Comparison of ENCODE assay signal across 25 mouse cellular contexts in the genomic region with DNA sequence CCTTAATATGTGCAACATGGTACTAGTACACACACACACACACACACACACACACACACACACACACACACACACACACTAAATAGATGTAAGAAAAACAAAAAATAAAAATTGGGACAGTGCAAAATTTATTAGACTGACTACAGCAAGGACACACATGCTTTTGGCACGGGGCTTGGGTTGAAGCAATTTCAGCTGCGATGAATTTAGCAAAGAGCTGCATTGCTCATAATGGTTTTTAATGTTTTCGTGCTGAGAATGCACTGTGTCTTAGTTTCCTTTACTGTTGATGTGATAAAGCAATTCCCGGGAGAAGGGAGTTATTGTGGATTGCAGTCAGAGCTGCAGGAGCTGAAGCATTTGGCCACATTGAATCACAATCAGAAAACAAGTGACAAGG. TPM values are rescaled to one million over a fixed set of nuclear protein-coding genes. Genes with fewer than 3 reads are reported as not detected.
DNase-seq lines count a peak whose midpoint lies in the region; ATAC-seq and TF ChIP-seq lines count a peak whose summit lies in the region.
"Had no signal": no experiment of that assay in that cellular context is flagged by ENCODE, and none has a peak within 500 bp of the region (broad histone marks: within the 10 kb centered on the region; RNA-seq: fewer than 3 reads in every experiment).

No protein-coding gene starts in this region.

- 85% methylated on average over 4 of the region's 4 CpGs for WGBS in hindbrain, postnatal 0 days
- 87% methylated on average over 4 of the region's 4 CpGs for WGBS in hindbrain, embryonic 14.5 days
- WGBS in liver, embryonic 12.5 days (ENCODE audit: insufficient replicate concordance): 77% methylated on average over 4 of the region's 4 CpGs

- DNase-seq in adrenal gland, adult (ENCODE audit: inconsistent age in 2 of 2, low spot score in 1 of 2): peak; percentile 67 to 85
- DNase-seq in adrenal gland, postnatal 4 days (ENCODE audit: low spot score in 2 of 2): no peak
- peak; percentile 6 for DNase-seq in hindbrain, postnatal 0 days (ENCODE audit: low spot score)
- no peak for DNase-seq in hindbrain, embryonic 14.5 days (ENCODE audit: low spot score)
- DNase-seq in layer of hippocampus, adult 2 months (ENCODE audit: low spot score in 2 of 2): no peak
- DNase-seq in layer of hippocampus, postnatal 36 days: no peak
- no peak for DNase-seq in thymus, postnatal 10 days (ENCODE audit: low spot score in 2 of 2)
- DNase-seq: cerebellum, adult 11 months; cerebellum, adult 9-10 months; cerebellum, postnatal 36 days; left cerebral cortex, postnatal 4 days; liver, embryonic 13.5 days; lung, adult 18-20 months; lung, postnatal 4 days; right cerebral cortex, postnatal 4 days; thymus, adult 2 months had no signal

- no peak for TF ChIP-seq CTCF in hindbrain, postnatal 0 days (IDR thresholded peaks at IDR 0.05; ENCODE audit: low read depth)
- no peak for TF ChIP-seq CTCF in layer of hippocampus, adult 2 months (conservative IDR thresholded peaks at IDR 0.05)

- no peak for ATAC-seq in hindbrain, postnatal 0 days
- ATAC-seq in hindbrain, embryonic 14.5 days (ENCODE audit: low FRiP score): no peak
- no peak for ATAC-seq in liver, embryonic 12.5 days
- ATAC-seq: forebrain, embryonic 14.5 days; intestine, embryonic 16.5 days; lung, postnatal 0 days had no signal

- no peaks in the 10 kb centered on the region for H3K4me1 ChIP-seq in hindbrain, postnatal 0 days (ENCODE audit: insufficient read depth, low read length)
- H3K4me1 ChIP-seq in hindbrain, embryonic 14.5 days (replicated peaks; ENCODE audit: control insufficient read depth, insufficient read depth, low read length): no peaks in the 10 kb centered on the region
- H3K4me1 ChIP-seq in liver, embryonic 12.5 days: peaks cover 11% of the 10 kb centered on the region; the same call in 1 of the 2 replicates
- H3K4me1 ChIP-seq: midbrain, embryonic 12.5 days; neural tube, embryonic 13.5 days had no signal

- no peak overlapping the region for H3K4me3 ChIP-seq in hindbrain, postnatal 0 days (ENCODE audit: low read length)
- no peak overlapping the region for H3K4me3 ChIP-seq in hindbrain, embryonic 14.5 days (replicated peaks; ENCODE audit: low read length)
- H3K4me3 ChIP-seq in layer of hippocampus, adult 2 months: no peak overlapping the region
- H3K4me3 ChIP-seq in liver, embryonic 12.5 days: no peak overlapping the region
- H3K4me3 ChIP-seq: liver, embryonic 13.5 days; megakaryocyte, embryonic 14.5 days; midbrain, embryonic 12.5 days; neural tube, embryonic 13.5 days had no signal

- no peaks in the 10 kb centered on the region for H3K36me3 ChIP-seq in hindbrain, postnatal 0 days (ENCODE audit: insufficient read depth, low read length)
- no peaks in the 10 kb centered on the region for H3K36me3 ChIP-seq in hindbrain, embryonic 14.5 days (replicated peaks; ENCODE audit: control insufficient read depth, insufficient read depth)
- H3K36me3 ChIP-seq in liver, embryonic 12.5 days: no peaks in the 10 kb centered on the region
- H3K36me3 ChIP-seq: G1E; liver, embryonic 13.5 days; midbrain, embryonic 12.5 days; neural tube, embryonic 13.5 days had no signal

- H3K27me3 ChIP-seq in hindbrain, postnatal 0 days (ENCODE audit: insufficient read depth, low read length): no peaks in the 10 kb centered on the region
- H3K27me3 ChIP-seq in hindbrain, embryonic 14.5 days (ENCODE audit: control insufficient read depth, insufficient read depth, low read length): no peaks in the 10 kb centered on the region
- H3K27me3 ChIP-seq in liver, embryonic 12.5 days (replicated peaks): no peaks in the 10 kb centered on the region
- H3K27me3 ChIP-seq: liver, embryonic 13.5 days; midbrain, embryonic 12.5 days; neural tube, embryonic 13.5 days had no signal

- no peak overlapping the region for H3K27ac ChIP-seq in hindbrain, postnatal 0 days
- H3K27ac ChIP-seq in hindbrain, embryonic 14.5 days: no peak overlapping the region
- peak overlapping the region; percentile 53; the same call in 1 of the 2 replicates for H3K27ac ChIP-seq in layer of hippocampus, adult 2 months
- no peak overlapping the region for H3K27ac ChIP-seq in liver, embryonic 12.5 days
- H3K27ac ChIP-seq: liver, embryonic 13.5 days; midbrain, embryonic 12.5 days; neural tube, embryonic 13.5 days; stomach, postnatal 0 days had no signal

- no peak overlapping the region for H3K4me2 ChIP-seq in hindbrain, postnatal 0 days (ENCODE audit: low read depth, low read length)
- no peak overlapping the region for H3K4me2 ChIP-seq in hindbrain, embryonic 14.5 days (replicated peaks)
- H3K4me2 ChIP-seq in liver, embryonic 12.5 days: no peak overlapping the region
- H3K4me2 ChIP-seq: liver, embryonic 13.5 days; midbrain, embryonic 12.5 days; neural tube, embryonic 13.5 days had no signal

- no peaks in the 10 kb centered on the region for H3K9me3 ChIP-seq in hindbrain, postnatal 0 days (ENCODE audit: low read length)
- H3K9me3 ChIP-seq in hindbrain, embryonic 14.5 days (ENCODE audit: control insufficient read depth, low read length): no peaks in the 10 kb centered on the region
- H3K9me3 ChIP-seq in liver, embryonic 12.5 days (replicated peaks): no peaks in the 10 kb centered on the region; the same call in 1 of the 2 replicates
- H3K9me3 ChIP-seq: G1E; liver, embryonic 13.5 days had no signal

- H3K9ac ChIP-seq in hindbrain, postnatal 0 days (replicated peaks; ENCODE audit: low read length): no peak overlapping the region
- H3K9ac ChIP-seq in hindbrain, embryonic 14.5 days: no peak overlapping the region
- no peak overlapping the region for H3K9ac ChIP-seq in liver, embryonic 12.5 days
- H3K9ac ChIP-seq: liver, embryonic 13.5 days; midbrain, embryonic 12.5 days; neural tube, embryonic 13.5 days had no signal

RNA-seq across cellular contexts. Expression of a gene that starts 27.0 kb away (rescaled TPM):
- total RNA-seq in adrenal gland, postnatal 4 days (2021): 10 to 100 TPM; 37.2 to 41.4 TPM
- total RNA-seq in hindbrain, postnatal 0 days (2014; rRNA removed): 21.2 and 27.5 TPM in 2 replicates
- 20.0 and 21.3 TPM in 2 replicates for polyA plus RNA-seq in hindbrain, postnatal 0 days (2015; fragmentation: Nextera tagmentation; extraction: Ambion mirVana)
- polyA plus RNA-seq in hindbrain, embryonic 14.5 days (2014; fragmentation: Nextera tagmentation; extraction: Ambion mirVana): 32.5 and 36.2 TPM in 2 replicates
- total RNA-seq in layer of hippocampus, adult 2 months (2021): 10 to 100 TPM; 28.3 to 32.7 TPM
- total RNA-seq in layer of hippocampus, postnatal 36 days (2021): 10 to 100 TPM; 32.2 to 33.8 TPM
- 39.8 TPM in 2 replicates for polyA plus RNA-seq in liver, embryonic 12.5 days (2016; fragmentation: Nextera tagmentation; extraction: Ambion mirVana)

RNA-seq across cellular contexts. Expression of a gene that starts 37.1 kb away (rescaled TPM):
- 10 to 100 TPM; 62.1 to 69.5 TPM for total RNA-seq in adrenal gland, postnatal 4 days (2021)
- total RNA-seq in hindbrain, postnatal 0 days (2014; rRNA removed): 0.86 and 2.1 TPM in 2 replicates
- 0.32 and 0.33 TPM in 2 replicates for polyA plus RNA-seq in hindbrain, postnatal 0 days (2015; fragmentation: Nextera tagmentation; extraction: Ambion mirVana)
- polyA plus RNA-seq in hindbrain, embryonic 14.5 days (2014; fragmentation: Nextera tagmentation; extraction: Ambion mirVana): 0.88 and 1.4 TPM in 2 replicates
- under 1 TPM; 0.27 to 0.38 TPM for total RNA-seq in layer of hippocampus, adult 2 months (2021)
- under 1 TPM; 0.61 to 0.72 TPM for total RNA-seq in layer of hippocampus, postnatal 36 days (2021)
- 1.7 and 1.9 TPM in 2 replicates for polyA plus RNA-seq in liver, embryonic 12.5 days (2016; fragmentation: Nextera tagmentation; extraction: Ambion mirVana)
- polyA plus RNA-seq: G1E had no signal

RNA-seq across cellular contexts. Expression of a gene that starts 56.9 kb away (rescaled TPM):
- total RNA-seq in adrenal gland, postnatal 4 days (2021): 10 to 100 TPM; 73.9 to 79.7 TPM
- total RNA-seq in hindbrain, postnatal 0 days (2014; rRNA removed): 20.4 and 20.9 TPM in 2 replicates
- polyA plus RNA-seq in hindbrain, postnatal 0 days (2015; fragmentation: Nextera tagmentation; extraction: Ambion mirVana): 12.2 and 12.7 TPM in 2 replicates
- 15.7 and 17.6 TPM in 2 replicates for polyA plus RNA-seq in hindbrain, embryonic 14.5 days (2014; fragmentation: Nextera tagmentation; extraction: Ambion mirVana)
- 100 to 1,000 TPM; 131 to 133 TPM for total RNA-seq in layer of hippocampus, adult 2 months (2021)
- 100 to 1,000 TPM; 136 to 137 TPM for total RNA-seq in layer of hippocampus, postnatal 36 days (2021)
- 14.3 and 14.4 TPM in 2 replicates for polyA plus RNA-seq in liver, embryonic 12.5 days (2016; fragmentation: Nextera tagmentation; extraction: Ambion mirVana)

Comparison
In these comparisons a context has a peak if more than half of its experiments do, and no peak if none do; other contexts are left out.
1. DNase-seq: peak in adrenal gland, adult (2 of 2) and hindbrain, postnatal 0 days (single experiment); none in adrenal gland, postnatal 4 days (0 of 2), hindbrain, embryonic 14.5 days (single experiment), layer of hippocampus, adult 2 months (0 of 2), layer of hippocampus, postnatal 36 days (0 of 2) and thymus, postnatal 10 days (0 of 2).
2. RNA of a gene that starts 37.1 kb away (total RNA-seq): 62.1 to 69.5 TPM in adrenal gland, postnatal 4 days; 0.86 to 2.1 TPM in hindbrain, postnatal 0 days, 0.61 to 0.72 TPM in layer of hippocampus, postnatal 36 days and 0.27 to 0.38 TPM in layer of hippocampus, adult 2 months; every median in the first group is over 10 times any median in the second.